In genomic region chr13:112415896-112416295, GRCm38 (mm10) we compare ENCODE assay signal across 11 mouse cellular contexts. TPM values are rescaled to one million over a fixed set of nuclear protein-coding genes. Genes with fewer than 3 reads are reported as not detected.
DNase-seq lines count a peak whose midpoint lies in the region; ATAC-seq and TF ChIP-seq lines count a peak whose summit lies in the region.
"Had no signal": no experiment of that assay in that cellular context is flagged by ENCODE, and none has a peak within 500 bp of the region (broad histone marks: within the 10 kb centered on the region; RNA-seq: fewer than 3 reads in every experiment).

No protein-coding gene starts in this region.

- H3K4me2 ChIP-seq in intestine, embryonic 14.5 days (ENCODE audit: low read length) = no peak overlapping the region
- no peak overlapping the region for H3K4me2 ChIP-seq in intestine, embryonic 15.5 days (replicated peaks)
- H3K4me2 ChIP-seq in CH12.LX (ENCODE audit: insufficient read depth, low read depth, poor library complexity, severe bottlenecking) = peak overlapping the region; percentile 65; the same call in 1 of the 2 replicates
- peak overlapping the region; percentile 9; the same call in 1 of the 2 replicates for H3K4me2 ChIP-seq in limb, embryonic 13.5 days (replicated peaks)

- no peak for TF ChIP-seq POLR2A in CH12.LX (IDR thresholded peaks at IDR 0.05; ENCODE audit: low read depth, low read length)

- TF ChIP-seq RAD21 in CH12.LX (IDR thresholded peaks at IDR 0.05; ENCODE audit: low read depth, low read length) = no peak

- ATAC-seq in intestine, embryonic 14.5 days (replicated peaks; ENCODE audit: low FRiP score, low TSS enrichment, low read depth) = no peak
- no peak for ATAC-seq in intestine, embryonic 15.5 days
- ATAC-seq in limb, embryonic 13.5 days (ENCODE audit: low FRiP score, low read depth) = no peak
- ATAC-seq: forebrain, embryonic 14.5 days had no signal

- WGBS in intestine, embryonic 14.5 days = 81% methylated on average over 6 of the region's 6 CpGs
- WGBS in intestine, embryonic 15.5 days = 81% methylated on average over 6 of the region's 6 CpGs
- 81% methylated on average over 6 of the region's 6 CpGs for WGBS in limb, embryonic 13.5 days

- peaks cover 9% of the 10 kb centered on the region for H3K4me1 ChIP-seq in intestine, embryonic 14.5 days (replicated peaks; ENCODE audit: control insufficient read depth, insufficient read depth, low read length)
- H3K4me1 ChIP-seq in intestine, embryonic 15.5 days (replicated peaks) = peaks cover 6% of the 10 kb centered on the region; the same call in 1 of the 2 replicates
- peaks cover 4 to 28% of the 10 kb centered on the region in 2 experiments for H3K4me1 ChIP-seq in CH12.LX (ENCODE audit: control insufficient read depth in 1 of 2, insufficient read depth in 2 of 2)
- peaks cover 25% of the 10 kb centered on the region for H3K4me1 ChIP-seq in limb, embryonic 13.5 days

- in situ Hi-C loops in CH12.LX (cut with MboI; ENCODE audit: low pct_ligation_motif_present, low pct_unique_long_range_greater_than_20kb, low sequenced_read_pairs) = no loop called here

- dilution Hi-C loops in CH12.LX (cut with MboI; ENCODE audit: extremely low pct_ligation_motif_present, extremely low pct_unique_long_range_greater_than_20kb, low sequenced_read_pairs) = no loop called here

- peak overlapping the region; percentile 67; the same call in 1 of the 2 replicates for H3K27ac ChIP-seq in intestine, embryonic 14.5 days (ENCODE audit: low read depth)
- H3K27ac ChIP-seq in intestine, embryonic 15.5 days = no peak overlapping the region
- no peak overlapping the region for H3K27ac ChIP-seq in CH12.LX (ENCODE audit: insufficient read depth, low read depth)
- peak overlapping the region; percentile 63; the same call in 1 of the 2 replicates for H3K27ac ChIP-seq in limb, embryonic 13.5 days

- no peak overlapping the region for H3K4me3 ChIP-seq in intestine, embryonic 14.5 days (ENCODE audit: low read depth, low read length)
- H3K4me3 ChIP-seq in intestine, embryonic 15.5 days (replicated peaks) = no peak overlapping the region
- H3K4me3 ChIP-seq in CH12.LX (replicated peaks in 1 of 3; ENCODE audit: low read depth in 2 of 3, low read length in 2 of 3, poor library complexity in 1 of 3) = no peak overlapping the region
- no peak overlapping the region for H3K4me3 ChIP-seq in limb, embryonic 13.5 days

- H3K79me2 ChIP-seq in CH12.LX (replicated peaks; ENCODE audit: control insufficient read depth, extremely low read depth, insufficient read depth, poor library complexity, severe bottlenecking) = no peaks in the 10 kb centered on the region

- no peaks in the 10 kb centered on the region for H3K9me3 ChIP-seq in intestine, embryonic 14.5 days (ENCODE audit: control insufficient read depth, low read length)
- H3K9me3 ChIP-seq in intestine, embryonic 15.5 days = no peaks in the 10 kb centered on the region
- peaks cover 6% of the 10 kb centered on the region for H3K9me3 ChIP-seq in CH12.LX (replicated peaks; ENCODE audit: low read length)
- H3K9me3 ChIP-seq in limb, embryonic 13.5 days = no peaks in the 10 kb centered on the region

- no peak for TF ChIP-seq CTCF in CH12.LX (conservative IDR thresholded peaks at IDR 0.05 in 1 of 2, IDR thresholded peaks at IDR 0.05 in 1 of 2; ENCODE audit: low read depth in 2 of 2, low read length in 2 of 2)

- TF ChIP-seq EP300 in CH12.LX (IDR thresholded peaks at IDR 0.05; ENCODE audit: low read length) = no peak

- no peak overlapping the region for H3K9ac ChIP-seq in intestine, embryonic 14.5 days (ENCODE audit: low read length)
- H3K9ac ChIP-seq in intestine, embryonic 15.5 days = no peak overlapping the region
- no peak overlapping the region for H3K9ac ChIP-seq in CH12.LX (ENCODE audit: insufficient read depth, low read depth)
- H3K9ac ChIP-seq in limb, embryonic 13.5 days = no peak overlapping the region

- H3K27me3 ChIP-seq in intestine, embryonic 14.5 days (replicated peaks; ENCODE audit: control insufficient read depth, insufficient read depth, low read length) = no peaks in the 10 kb centered on the region
- no peaks in the 10 kb centered on the region for H3K27me3 ChIP-seq in intestine, embryonic 15.5 days (replicated peaks)
- no peaks in the 10 kb centered on the region for H3K27me3 ChIP-seq in CH12.LX (replicated peaks)
- no peaks in the 10 kb centered on the region for H3K27me3 ChIP-seq in limb, embryonic 13.5 days

- H3K36me3 ChIP-seq in intestine, embryonic 14.5 days (ENCODE audit: control insufficient read depth, insufficient read depth, low read length) = no peaks in the 10 kb centered on the region
- H3K36me3 ChIP-seq in intestine, embryonic 15.5 days = no peaks in the 10 kb centered on the region
- H3K36me3 ChIP-seq in CH12.LX (replicated peaks in 1 of 2; ENCODE audit: control insufficient read depth in 1 of 2, insufficient read depth in 1 of 2, low read length in 1 of 2) = no peaks in the 10 kb centered on the region
- no peaks in the 10 kb centered on the region for H3K36me3 ChIP-seq in limb, embryonic 13.5 days

- DNase-seq in intestine, embryonic 14.5 days (ENCODE audit: low spot score) = no peak
- DNase-seq in CH12.LX (ENCODE audit: extremely low read depth) = no peak
- peak; percentile 36 for DNase-seq in ES-CJ7 (ENCODE audit: low read depth, low spot score)
- no peak for DNase-seq in embryo, embryonic 9.5 days (ENCODE audit: extremely low spot score)
- DNase-seq in embryo, embryonic 11 days = no peak
- DNase-seq: cerebellum, adult 9-11 months; spleen, adult 18-20 months; thymus, postnatal 25 days had no signal

TF ChIP-seq in CH12.LX, 34 proteins besides CTCF, POLR2A, EP300 and RAD21:
- TF ChIP-seq NELFE (IDR thresholded peaks at IDR 0.05; ENCODE audit: low read depth, low read length) (no peak), JUND (conservative IDR thresholded peaks at IDR 0.05; ENCODE audit: low read depth, low read length) (no peak), E2F4 (IDR thresholded peaks at IDR 0.05; ENCODE audit: insufficient replicate concordance, low read depth, low read length) (no peak), JUN (IDR thresholded peaks at IDR 0.05; ENCODE audit: insufficient read depth, low read depth, low read length) (no peak), ZKSCAN1 (IDR thresholded peaks at IDR 0.05; ENCODE audit: borderline replicate concordance, low read depth, low read length) (no peak), PAX5 (IDR thresholded peaks at IDR 0.05; ENCODE audit: low read length) (no peak), TCF12 (IDR thresholded peaks at IDR 0.05; ENCODE audit: low read depth, low read length) (no peak), MEF2A (IDR thresholded peaks at IDR 0.05; ENCODE audit: borderline replicate concordance, low read depth, low read length) (no peak), SIN3A (IDR thresholded peaks at IDR 0.05; ENCODE audit: low read length) (no peak), SMC3 (IDR thresholded peaks at IDR 0.05; ENCODE audit: low read depth, low read length) (no peak), ELF1 (IDR thresholded peaks at IDR 0.05; ENCODE audit: low read depth, low read length) (no peak), ETS1 (conservative IDR thresholded peaks at IDR 0.05; ENCODE audit: low read depth, low read length) (no peak), CHD1 (IDR thresholded peaks at IDR 0.05; ENCODE audit: low read depth, low read length) (no peak), GABPA (IDR thresholded peaks at IDR 0.05; ENCODE audit: insufficient replicate concordance, low read depth, low read length) (no peak), TBP (conservative IDR thresholded peaks at IDR 0.05; ENCODE audit: low read depth, low read length) (no peak), IRF4 (IDR thresholded peaks at IDR 0.05; ENCODE audit: low read depth, low read length) (no peak), ZNF384 (IDR thresholded peaks at IDR 0.05; ENCODE audit: low read depth, low read length) (no peak)

RNA-seq across cellular contexts. Expression of gene Il6st, which starts 48.0 kb away (rescaled TPM):
- 46.2 and 46.5 TPM in 2 replicates for polyA plus RNA-seq in intestine, embryonic 14.5 days (2014; fragmentation: Nextera tagmentation; extraction: Ambion mirVana)
- polyA plus RNA-seq in intestine, embryonic 15.5 days (2015; fragmentation: Nextera tagmentation; extraction: Ambion mirVana) = 31.9 and 37.8 TPM in 2 replicates
- 6.5 and 7.6 TPM in 2 replicates for total RNA-seq in CH12.LX (2012; rRNA removed)
- 3.5 and 3.8 TPM in 2 replicates for total RNA-seq in CH12.LX (2014; rRNA removed)
- 5.7 and 6.3 TPM in 2 replicates for polyA plus RNA-seq in CH12.LX (2012; ENCODE audit: insufficient read length, low read depth)
- 31.8 and 41.1 TPM in 2 replicates for polyA plus RNA-seq in limb, embryonic 13.5 days (2015; fragmentation: Nextera tagmentation; extraction: Ambion mirVana)

Comparison
In these comparisons a context has a peak if more than half of its experiments do, and no peak if none do; other contexts are left out.
1. H3K27ac ChIP-seq: peak in intestine, embryonic 14.5 days (single experiment) and limb, embryonic 13.5 days (single experiment); none in intestine, embryonic 15.5 days (single experiment) and CH12.LX (single experiment).
2. H3K4me2 ChIP-seq: peak in CH12.LX (single experiment) and limb, embryonic 13.5 days (single experiment); none in intestine, embryonic 14.5 days (single experiment) and intestine, embryonic 15.5 days (single experiment).